Mouse (Mus musculus) midbrain, embryonic 16.5 days (tissue): ENCODE measurements at regions not wholly inside any gene's neighbourhood (a gene's known extent, or its start where the extent isn't known, plus 50 kb on each side); places are given as distances from the start of the nearest gene placed in this dataset.

ENCODE experiments used
- ATAC-seq: fragments of 200-750 bp; cut with Nextera tagmentation; 2 replicates; pipeline ENCODE4 v1.8.0; 2017; ENCODE audit warnings: moderate TSS enrichment
- H3K27ac ChIP-seq: fragments of 300-500 bp; sonication (generic); 2 replicates; pipeline ENCODE4 v1.5.1; 2014; ENCODE audit warnings: mild to moderate bottlenecking, low read length, mixed read lengths
- H3K27me3 ChIP-seq: fragments of 300-500 bp; sonication (generic); 2 replicates; pipeline ENCODE4 v1.6.1; 2014; ENCODE audit warnings: low read depth, low read length, mixed read lengths; ENCODE audit not compliant: control insufficient read depth, insufficient read depth
- H3K36me3 ChIP-seq: fragments of 300-500 bp; sonication (generic); 2 replicates; pipeline ENCODE4 v1.6.1; 2014; ENCODE audit warnings: mild to moderate bottlenecking, low read length, moderate library complexity, mixed read lengths; ENCODE audit not compliant: control insufficient read depth, insufficient read depth
- H3K4me1 ChIP-seq: fragments of 300-500 bp; sonication (generic); 2 replicates; pipeline ENCODE4 v1.6.1; 2014; ENCODE audit warnings: mild to moderate bottlenecking, low read length, mixed read lengths; ENCODE audit not compliant: control insufficient read depth, insufficient read depth
- H3K4me2 ChIP-seq: fragments of 300-500 bp; sonication (generic); 2 replicates; pipeline ENCODE4 v1.6.1; 2014; ENCODE audit warnings: mild to moderate bottlenecking, low read length, mixed read lengths
- H3K4me3 ChIP-seq: fragments of 300-500 bp; sonication (generic); 2 replicates; pipeline ENCODE4 v1.5.1; 2014; ENCODE audit warnings: low read depth, mild to moderate bottlenecking, low read length, moderate library complexity, mixed read lengths
- H3K9ac ChIP-seq: fragments of 300-500 bp; sonication (generic); 2 replicates; pipeline ENCODE4 v1.6.1; 2014; ENCODE audit warnings: low read depth, low read length, mixed read lengths
- H3K9me3 ChIP-seq: fragments of 300-500 bp; sonication (generic); replicated peaks from 2 replicates; pipeline ENCODE4 v1.6.1; 2014; ENCODE audit warnings: mild to moderate bottlenecking, low read length, mixed read lengths; ENCODE audit not compliant: control insufficient read depth, poor library complexity, severe bottlenecking
- WGBS: fragments of 180-500 bp; shearing (Covaris S2); extraction: QIAGEN DNeasy Blood & Tissue Kit; methylation state at CpG from one replicate; pipeline ENCODE4 v1.1.7; 2014; 5-methylcytosine and 5-hydroxymethylcytosine counted together

- no peak overlapping the region for H3K4me3 ChIP-seq
- no peak for ATAC-seq
- 86% methylated on average over 8 of the region's 8 CpGs for WGBS
- H3K27ac ChIP-seq: no peak overlapping the region
- H3K36me3 ChIP-seq: no peaks in the 10 kb centered on the region
- H3K27me3 ChIP-seq: no peaks in the 10 kb centered on the region
- H3K9me3 ChIP-seq: no peaks in the 10 kb centered on the region
- H3K9ac ChIP-seq: no peak overlapping the region
- no peaks in the 10 kb centered on the region; the same call in 1 of the 2 replicates for H3K4me1 ChIP-seq
- no peak overlapping the region for H3K4me2 ChIP-seq
Measured at GRCm38 (mm10) chr13:99750729-99751128, 150.2 kb downstream of the Cartpt start.

- Histone ChIP-seq H3K27ac (no peak overlapping the region), H3K4me1 (peaks cover 5% of the 10 kb centered on the region), H3K9ac (no peak overlapping the region), H3K4me2 (no peak overlapping the region), H3K9me3 (no peaks in the 10 kb centered on the region), H3K36me3 (no peaks in the 10 kb centered on the region), H3K27me3 (no peaks in the 10 kb centered on the region), H3K4me3 (no peak overlapping the region)
- no peak for ATAC-seq
- WGBS: 76% methylated on average over 6 of the region's 6 CpGs
Measured at GRCm38 (mm10) chr13:99749342-99749741, 151.5 kb downstream of the Cartpt start.

GRCm38 (mm10) chr13:99748128-99748527 is 152.8 kb downstream of the Cartpt start:
- H3K4me1 ChIP-seq: peaks cover 8% of the 10 kb centered on the region
- H3K4me2 ChIP-seq: no peak overlapping the region
- H3K9me3 ChIP-seq: no peaks in the 10 kb centered on the region
- no peaks in the 10 kb centered on the region for H3K36me3 ChIP-seq
- no peak overlapping the region for H3K4me3 ChIP-seq
- ATAC-seq: no peak
- H3K9ac ChIP-seq: no peak overlapping the region
- WGBS: 90% methylated on average over 9 of the region's 9 CpGs
- H3K27me3 ChIP-seq: no peaks in the 10 kb centered on the region
- H3K27ac ChIP-seq: no peak overlapping the region

- ATAC-seq: no peak
- H3K4me1 ChIP-seq: peaks cover 12% of the 10 kb centered on the region
- 79% methylated on average over 6 of the region's 6 CpGs for WGBS
Measured at GRCm38 (mm10) chr13:99745526-99745925, 155.4 kb downstream of the Cartpt start.

GRCm38 (mm10) chr13:99744790-99745120 is 156.1 kb downstream of the Cartpt start:
- Histone ChIP-seq H3K4me3 (no peak overlapping the region), H3K36me3 (no peaks in the 10 kb centered on the region), H3K27me3 (no peaks in the 10 kb centered on the region), H3K4me1 (peaks cover 12% of the 10 kb centered on the region), H3K9me3 (no peaks in the 10 kb centered on the region), H3K27ac (no peak overlapping the region), H3K9ac (0 out of 2 replicates have a peak overlapping the region, but pooled peaks have one; percentile 30), H3K4me2 (no peak overlapping the region)
- ATAC-seq: no peak
- 65% methylated on average over 7 of the region's 7 CpGs for WGBS

More at GRCm38 (mm10) chr13:99745526-99745925, 155.4 kb downstream of the Cartpt start:
- Histone ChIP-seq H3K27me3 (no peaks in the 10 kb centered on the region), H3K4me2 (no peak overlapping the region), H3K36me3 (no peaks in the 10 kb centered on the region), H3K27ac (no peak overlapping the region), H3K4me3 (no peak overlapping the region), H3K9me3 (no peaks in the 10 kb centered on the region), H3K9ac (no peak overlapping the region)

GRCm38 (mm10) chr13:99743952-99744789 is 156.7 kb downstream of the Cartpt start:
- no peak overlapping the region for H3K4me2 ChIP-seq
- 0 out of 2 replicates have a peak overlapping the region, but pooled peaks have one; percentile 30 for H3K9ac ChIP-seq
- WGBS: 30% methylated on average over 8 of the region's 8 CpGs
- H3K4me3 ChIP-seq: no peak overlapping the region
- no peak for ATAC-seq
- no peak overlapping the region for H3K27ac ChIP-seq
- H3K9me3 ChIP-seq: no peaks in the 10 kb centered on the region
- H3K27me3 ChIP-seq: no peaks in the 10 kb centered on the region
- no peaks in the 10 kb centered on the region for H3K36me3 ChIP-seq
- H3K4me1 ChIP-seq: peaks cover 12% of the 10 kb centered on the region

- no peak overlapping the region for H3K9ac ChIP-seq
- H3K4me1 ChIP-seq: peaks cover 12% of the 10 kb centered on the region
- peak; percentile 54; the same call in 1 of the 2 replicates for ATAC-seq
- no peak overlapping the region for H3K4me2 ChIP-seq
- H3K36me3 ChIP-seq: no peaks in the 10 kb centered on the region
- 41% methylated on average over 2 of the region's 2 CpGs for WGBS
- H3K4me3 ChIP-seq: no peak overlapping the region
- no peak overlapping the region for H3K27ac ChIP-seq
- no peaks in the 10 kb centered on the region for H3K27me3 ChIP-seq
- no peaks in the 10 kb centered on the region for H3K9me3 ChIP-seq
Measured at GRCm38 (mm10) chr13:99742507-99742906, 158.4 kb downstream of the Cartpt start.

- H3K9ac ChIP-seq: no peak overlapping the region
- H3K36me3 ChIP-seq: no peaks in the 10 kb centered on the region
- H3K27ac ChIP-seq: no peak overlapping the region
- no peaks in the 10 kb centered on the region for H3K9me3 ChIP-seq
- no peak overlapping the region for H3K4me3 ChIP-seq
- H3K4me1 ChIP-seq: peaks cover 12% of the 10 kb centered on the region
- H3K4me2 ChIP-seq: no peak overlapping the region
- no peaks in the 10 kb centered on the region for H3K27me3 ChIP-seq
- 63% methylated on average over 2 of the region's 2 CpGs for WGBS
- no peak for ATAC-seq
Measured at GRCm38 (mm10) chr13:99741981-99742380, 158.9 kb downstream of the Cartpt start.

GRCm38 (mm10) chr13:99739420-99739819 is 161.5 kb downstream of the Cartpt start:
- Histone ChIP-seq H3K27me3 (no peaks in the 10 kb centered on the region), H3K36me3 (no peaks in the 10 kb centered on the region), H3K9me3 (no peaks in the 10 kb centered on the region), H3K9ac (no peak overlapping the region), H3K4me2 (no peak overlapping the region), H3K4me1 (peaks cover 7% of the 10 kb centered on the region), H3K4me3 (no peak overlapping the region), H3K27ac (no peak overlapping the region)
- no peak for ATAC-seq
- WGBS: 61% methylated on average over 1 of the region's 1 CpGs
